Comparison of ENCODE assay signal across 10 mouse cellular contexts in the genomic region with DNA sequence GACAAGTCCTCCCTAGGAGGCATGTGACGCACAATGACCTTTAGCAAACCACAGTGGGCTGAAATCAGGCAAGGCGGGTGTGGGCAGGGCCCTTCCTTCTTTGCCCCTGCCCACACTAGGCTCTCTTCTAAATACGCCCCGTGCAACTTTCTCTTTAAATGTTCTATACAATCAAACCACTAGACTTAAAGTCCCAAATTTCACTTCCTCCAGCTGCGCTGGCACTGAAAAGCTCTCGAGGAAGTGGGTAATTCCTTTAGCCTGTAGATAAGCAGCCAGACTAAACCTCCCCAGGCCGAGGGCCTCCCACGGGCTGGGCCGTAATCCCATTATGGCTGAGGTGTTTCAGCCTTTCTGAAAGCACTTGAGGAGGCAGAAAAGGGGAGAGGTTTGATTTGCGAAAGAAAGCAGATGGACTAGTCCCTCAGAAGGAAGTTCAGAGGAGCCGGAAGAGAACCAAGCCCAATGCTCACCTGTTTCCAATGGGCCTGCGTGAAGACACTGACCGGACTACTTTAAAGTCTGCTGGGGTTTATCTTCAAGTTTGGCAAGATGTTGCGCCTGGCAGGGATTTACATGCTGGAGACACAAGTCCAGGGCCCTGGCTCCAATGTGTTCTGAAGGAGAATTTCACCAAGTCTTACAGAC. TPM values are rescaled to one million over a fixed set of nuclear protein-coding genes. Genes with fewer than 3 reads are reported as not detected.
DNase-seq lines count a peak whose midpoint lies in the region; ATAC-seq and TF ChIP-seq lines count a peak whose summit lies in the region.
"Had no signal": no experiment of that assay in that cellular context is flagged by ENCODE, and none has a peak within 500 bp of the region (broad histone marks: within the 10 kb centered on the region; RNA-seq: fewer than 3 reads in every experiment).

No protein-coding gene starts in this region.

- H3K4me1 ChIP-seq in embryonic facial prominence, embryonic 13.5 days: peaks cover 47% of the 10 kb centered on the region
- peaks cover 24% of the 10 kb centered on the region for H3K4me1 ChIP-seq in embryonic facial prominence, embryonic 10.5 days
- peaks cover 75% of the 10 kb centered on the region for H3K4me1 ChIP-seq in G1E (ENCODE audit: insufficient read depth, low read depth, low read length)
- peaks cover 48% of the 10 kb centered on the region for H3K4me1 ChIP-seq in liver, embryonic 11.5 days (replicated peaks; ENCODE audit: control insufficient read depth, insufficient read depth, low read length)

- peaks cover 10% of the 10 kb centered on the region for H3K36me3 ChIP-seq in embryonic facial prominence, embryonic 13.5 days
- peaks cover 5% of the 10 kb centered on the region; the same call in 1 of the 2 replicates for H3K36me3 ChIP-seq in embryonic facial prominence, embryonic 10.5 days (replicated peaks)
- peaks cover 74% of the 10 kb centered on the region for H3K36me3 ChIP-seq in G1E (replicated peaks)
- no peaks in the 10 kb centered on the region for H3K36me3 ChIP-seq in liver, embryonic 11.5 days (ENCODE audit: control insufficient read depth, insufficient read depth, low read length)

- H3K4me3 ChIP-seq in embryonic facial prominence, embryonic 13.5 days: no peak overlapping the region
- H3K4me3 ChIP-seq in embryonic facial prominence, embryonic 10.5 days: no peak overlapping the region
- no peak overlapping the region; the same call in 1 of the 2 replicates for H3K4me3 ChIP-seq in G1E (ENCODE audit: low read depth, low read length)
- no peak overlapping the region for H3K4me3 ChIP-seq in liver, embryonic 11.5 days (ENCODE audit: low read depth, low read length)
- H3K4me3 ChIP-seq: forebrain, embryonic 12.5 days had no signal

- H3K9me3 ChIP-seq in embryonic facial prominence, embryonic 13.5 days: no peaks in the 10 kb centered on the region
- H3K9me3 ChIP-seq in embryonic facial prominence, embryonic 10.5 days: no peaks in the 10 kb centered on the region
- no peaks in the 10 kb centered on the region for H3K9me3 ChIP-seq in G1E (replicated peaks)
- no peaks in the 10 kb centered on the region for H3K9me3 ChIP-seq in liver, embryonic 11.5 days (ENCODE audit: control insufficient read depth, low read length)
- H3K9me3 ChIP-seq: forebrain, embryonic 12.5 days had no signal

- no peak overlapping the region for H3K9ac ChIP-seq in embryonic facial prominence, embryonic 13.5 days
- H3K9ac ChIP-seq in liver, embryonic 11.5 days (ENCODE audit: low read depth, low read length): no peak overlapping the region
- H3K9ac ChIP-seq: forebrain, embryonic 12.5 days had no signal

- 36% methylated on average over 14 of the region's 14 CpGs for WGBS in embryonic facial prominence, embryonic 13.5 days
- 44% methylated on average over 14 of the region's 14 CpGs for WGBS in embryonic facial prominence, embryonic 10.5 days
- 25% methylated on average over 14 of the region's 14 CpGs for WGBS in liver, embryonic 11.5 days

- DNase-seq in embryonic facial prominence, embryonic 10.5 days (ENCODE audit: low spot score): no peak
- peak; percentile 10 for DNase-seq in G1E (ENCODE audit: low spot score)
- no peak for DNase-seq in liver, embryonic 11.5 days (ENCODE audit: low spot score)
- DNase-seq in right cerebral cortex, adult 18-20 months: no peak
- no peak for DNase-seq in kidney, postnatal 4 days
- no peak for DNase-seq in testis, postnatal 14 days (ENCODE audit: low spot score)
- DNase-seq: adrenal gland, postnatal 10 days had no signal

- peak overlapping the region; percentile 23 for H3K27ac ChIP-seq in embryonic facial prominence, embryonic 13.5 days
- no peak overlapping the region for H3K27ac ChIP-seq in embryonic facial prominence, embryonic 10.5 days (replicated peaks)
- no peak overlapping the region for H3K27ac ChIP-seq in liver, embryonic 11.5 days (ENCODE audit: low read depth, low read length)
- H3K27ac ChIP-seq: forebrain, embryonic 12.5 days had no signal

- TF ChIP-seq CTCF in G1E (IDR thresholded peaks at IDR 0.05; ENCODE audit: low read depth, low read length): no peak

- H3K27me3 ChIP-seq in embryonic facial prominence, embryonic 13.5 days: no peaks in the 10 kb centered on the region
- no peaks in the 10 kb centered on the region for H3K27me3 ChIP-seq in embryonic facial prominence, embryonic 10.5 days (replicated peaks; ENCODE audit: low read depth, poor library complexity, severe bottlenecking)
- no peaks in the 10 kb centered on the region for H3K27me3 ChIP-seq in G1E (ENCODE audit: insufficient read depth, low read length)
- no peaks in the 10 kb centered on the region for H3K27me3 ChIP-seq in liver, embryonic 11.5 days (replicated peaks; ENCODE audit: control insufficient read depth, insufficient read depth, low read length)
- H3K27me3 ChIP-seq: forebrain, embryonic 12.5 days had no signal

- no peak for ATAC-seq in embryonic facial prominence, embryonic 13.5 days (ENCODE audit: insufficient number of reproducible peaks, insufficient read depth, low FRiP score, low TSS enrichment, low read depth)
- ATAC-seq in G1E (ENCODE audit: extremely low read depth, insufficient number of reproducible peaks, low FRiP score, poor library complexity, severe bottlenecking): peak; percentile 6; the same call in 1 of the 2 replicates
- no peak for ATAC-seq in liver, embryonic 11.5 days (replicated peaks; ENCODE audit: low FRiP score)
- ATAC-seq in monocyte, adult 5-6 weeks (replicated peaks; ENCODE audit: insufficient number of reproducible peaks, low FRiP score, low TSS enrichment, poor library complexity, severe bottlenecking): peak; percentile 61

- 0 out of 2 replicates have a peak overlapping the region, but pooled peaks have one; percentile 9 for H3K4me2 ChIP-seq in embryonic facial prominence, embryonic 13.5 days
- peak overlapping the region; percentile 33 for H3K4me2 ChIP-seq in liver, embryonic 11.5 days
- H3K4me2 ChIP-seq: forebrain, embryonic 12.5 days had no signal

RNA-seq across cellular contexts. Expression of gene Lpin1, which starts 26.6 kb away (rescaled TPM):
- polyA plus RNA-seq in embryonic facial prominence, embryonic 13.5 days (2015; fragmentation: Nextera tagmentation; extraction: Ambion mirVana): 5.9 and 7.7 TPM in 2 replicates
- 6.2 and 6.7 TPM in 2 replicates for polyA plus RNA-seq in embryonic facial prominence, embryonic 10.5 days (2016; fragmentation: Nextera tagmentation; extraction: Ambion mirVana)
- total RNA-seq in G1E (2014; fragmentation: Nextera tagmentation) (23.1 and 25.9 TPM in 2 replicates), G1E (2017) (19.2 and 19.6 TPM in 2 replicates)
- polyA plus RNA-seq in G1E (2012): 9.8 and 14.1 TPM in 2 replicates
- polyA plus RNA-seq in liver, embryonic 11.5 days (2014; fragmentation: Nextera tagmentation; extraction: Ambion mirVana): 9.6 and 10.4 TPM in 2 replicates
- total RNA-seq in monocyte, adult 5-6 weeks (2017): 32.5 to 104 TPM (median 38.1 TPM) in 3 replicates

Comparison
In these comparisons a context has a peak if more than half of its experiments do, and no peak if none do; other contexts are left out.
1. ATAC-seq: peak in G1E (single experiment) and monocyte, adult 5-6 weeks (single experiment); none in embryonic facial prominence, embryonic 13.5 days (single experiment) and liver, embryonic 11.5 days (single experiment).